Mouse (Mus musculus): ENCODE results near the gene B4galt3. TPM values are rescaled to one million over a fixed set of nuclear protein-coding genes. Genes with fewer than 3 reads are reported as not detected.

B4galt3 gene
- 28.9 and 55.0 TPM in 2 replicates for total RNA-seq (2014; rRNA removed; ENCODE audit: low replicate concordance)
- 32.6 and 34.3 TPM in 2 replicates for polyA plus RNA-seq (2015; fragmentation: Nextera tagmentation; extraction: Ambion mirVana)

DNA sequence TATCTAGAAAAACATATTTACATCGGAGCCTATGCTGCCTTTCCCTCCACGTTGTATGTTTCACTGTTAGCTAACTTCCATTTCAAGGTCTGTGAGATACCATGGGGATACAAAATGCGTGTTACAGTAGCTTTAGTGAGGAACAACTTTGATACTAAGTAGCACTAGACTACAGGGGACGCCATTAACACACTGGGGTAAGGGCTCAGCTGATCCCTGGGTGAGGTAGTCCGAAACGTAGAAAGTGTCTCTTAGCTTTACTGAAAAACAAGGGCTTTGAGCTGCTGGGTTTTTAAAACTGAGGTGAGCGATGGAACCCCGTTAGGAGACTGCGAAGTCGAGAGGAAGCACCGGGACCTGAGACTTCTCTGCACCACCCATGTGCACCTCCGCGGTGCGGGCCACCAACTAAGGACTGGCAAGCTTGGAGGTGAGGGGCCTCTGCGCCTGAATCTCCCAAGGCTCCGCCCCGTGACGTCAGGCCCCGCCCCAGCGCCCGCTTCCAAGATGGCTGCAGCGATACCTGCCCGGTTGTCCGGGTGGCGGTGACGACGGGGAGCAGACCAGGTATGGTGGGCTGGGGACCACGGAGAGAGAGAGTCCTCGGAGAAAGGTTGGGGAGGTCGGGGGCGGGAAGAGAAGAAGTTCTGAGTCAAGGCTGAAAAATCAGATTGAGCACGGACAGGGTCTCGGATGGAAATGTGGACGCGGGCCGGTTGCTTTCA lies at the start of gene B4galt3:
Gene B4galt3, plus strand, starts transcription at position 481 of the 725 bp plus-strand sequence.
- Histone ChIP-seq H3K9ac (replicated peaks; ENCODE audit: low read depth, low read length) (peak within 1 kb of the TSS; percentile 75), H3K4me2 (ENCODE audit: low read depth, low read length) (peak within 1 kb of the TSS; percentile 98), H3K4me1 (ENCODE audit: control insufficient read depth, insufficient read depth) (peaks cover 12% of the 10 kb centered on the region; the same call in 1 of the 2 replicates), H3K9me3 (replicated peaks; ENCODE audit: control insufficient read depth, low read length) (no peaks in the 10 kb centered on the region), H3K36me3 (replicated peaks; ENCODE audit: control insufficient read depth, insufficient read depth, low read length) (peaks cover 26% of the 10 kb centered on the region), H3K27ac (ENCODE audit: low read depth) (peak within 1 kb of the TSS; percentile 71), H3K27me3 (ENCODE audit: control insufficient read depth, insufficient read depth, low read length) (no peaks in the 10 kb centered on the region), H3K4me3 (ENCODE audit: low read depth, low read length) (peak within 1 kb of the TSS; percentile 94)
- ATAC-seq (ENCODE audit: insufficient read depth, low read depth), result peak; percentile 95
- WGBS, result 4% methylated on average over 36 of the region's 36 CpGs
- peak; percentile 87 for DNase-seq (ENCODE audit: low spot score)
- TF ChIP-seq EP300 (IDR thresholded peaks at IDR 0.05; ENCODE audit: low read depth) (no peak), CTCF (IDR thresholded peaks at IDR 0.05; ENCODE audit: low read depth) (no peak)

DNA sequence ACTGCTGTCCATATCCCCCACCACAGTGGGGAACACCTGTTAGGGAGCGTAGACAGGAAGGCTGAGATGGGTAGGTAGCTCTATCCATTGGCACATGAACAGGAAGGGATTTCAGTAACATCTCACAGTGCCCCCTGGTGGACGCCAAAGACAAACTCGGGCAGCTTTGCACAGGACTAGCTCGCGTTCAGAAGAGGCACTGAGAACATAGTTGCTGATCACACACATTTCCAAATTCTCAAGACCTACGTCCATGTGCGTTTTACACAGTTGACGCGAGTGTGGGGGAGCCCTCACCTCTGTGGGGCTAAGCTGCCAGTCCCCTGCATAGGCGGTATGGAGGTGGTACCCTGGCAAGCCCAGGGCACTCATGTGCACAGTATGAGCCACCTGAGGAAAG lies 49.3 kb upstream of the B4galt3 start:
- no peaks in the 10 kb centered on the region for H3K9me3 ChIP-seq (replicated peaks; ENCODE audit: control insufficient read depth, low read length)
- H3K4me3 ChIP-seq (ENCODE audit: low read depth, low read length), result peak overlapping the region; percentile 66
- ATAC-seq (ENCODE audit: insufficient read depth, low read depth) (no peak), DNase-seq (ENCODE audit: low spot score) (peak; percentile 83)
- TF ChIP-seq EP300 (IDR thresholded peaks at IDR 0.05; ENCODE audit: low read depth) (no peak), CTCF (IDR thresholded peaks at IDR 0.05; ENCODE audit: low read depth) (peak; percentile 92)
- no peak overlapping the region for H3K9ac ChIP-seq (replicated peaks; ENCODE audit: low read depth, low read length)
- H3K4me2 ChIP-seq (ENCODE audit: low read depth, low read length), result peak overlapping the region; percentile 77
- no peak overlapping the region for H3K27ac ChIP-seq (ENCODE audit: low read depth)
- peaks cover 11% of the 10 kb centered on the region for H3K4me1 ChIP-seq (ENCODE audit: control insufficient read depth, insufficient read depth)
- H3K36me3 ChIP-seq (replicated peaks; ENCODE audit: control insufficient read depth, insufficient read depth, low read length), result peaks cover 24% of the 10 kb centered on the region
- no peaks in the 10 kb centered on the region for H3K27me3 ChIP-seq (ENCODE audit: control insufficient read depth, insufficient read depth, low read length)
- 5% methylated on average over 10 of the region's 10 CpGs for WGBS

DNA sequence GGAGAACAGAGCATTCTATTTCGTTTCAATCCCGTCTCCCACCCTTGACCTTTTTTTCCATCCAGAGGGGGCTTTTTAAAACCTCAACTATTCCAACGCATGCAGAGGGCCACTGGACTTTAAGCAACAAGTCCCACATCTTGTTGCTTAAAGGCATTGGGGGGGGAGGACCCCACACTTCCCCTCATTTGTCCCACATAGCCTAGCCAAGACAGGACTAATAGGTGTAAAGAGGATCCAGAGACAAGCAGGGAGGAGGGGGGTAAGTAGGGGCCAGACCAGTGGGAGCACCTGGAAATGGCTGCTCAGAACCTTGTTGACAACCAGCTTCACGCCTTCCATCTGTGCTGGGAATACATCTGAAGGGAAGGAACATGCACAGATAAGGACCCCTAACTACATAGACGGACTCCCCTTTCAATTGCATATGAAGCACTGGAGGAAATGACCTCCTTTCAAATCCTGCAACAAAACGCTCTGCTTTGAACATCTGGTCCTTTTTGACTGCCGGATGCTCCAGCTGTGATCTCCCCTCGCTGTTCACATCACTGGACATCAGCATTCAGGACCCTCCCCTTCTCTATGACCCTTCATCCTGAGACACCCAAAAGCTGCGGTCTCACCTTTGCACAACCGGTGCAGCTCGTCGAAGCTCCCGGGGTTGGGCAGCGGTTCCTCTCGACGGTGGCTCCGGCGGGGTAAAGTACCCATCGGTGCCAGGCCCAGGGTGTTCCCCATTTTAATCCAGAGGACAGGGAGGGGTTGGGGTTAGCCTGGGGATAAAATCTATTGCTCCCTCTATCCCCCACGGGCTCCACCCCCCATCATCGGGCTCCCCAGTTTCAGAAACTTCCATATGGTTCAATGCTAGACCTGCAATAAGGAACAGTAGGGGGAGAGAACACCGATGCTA lies 48.6 kb upstream of the B4galt3 start:
- TF ChIP-seq EP300 (IDR thresholded peaks at IDR 0.05; ENCODE audit: low read depth) (no peak), CTCF (IDR thresholded peaks at IDR 0.05; ENCODE audit: low read depth) (no peak)
- peak overlapping the region; percentile 56 for H3K9ac ChIP-seq (replicated peaks; ENCODE audit: low read depth, low read length)
- ATAC-seq (ENCODE audit: insufficient read depth, low read depth) (no peak), DNase-seq (ENCODE audit: low spot score) (no peak)
- 5% methylated on average over 22 of the region's 22 CpGs for WGBS
- H3K4me3 ChIP-seq (ENCODE audit: low read depth, low read length), result peak overlapping the region; percentile 66
- peaks cover 24% of the 10 kb centered on the region for H3K36me3 ChIP-seq (replicated peaks; ENCODE audit: control insufficient read depth, insufficient read depth, low read length)
- H3K4me2 ChIP-seq (ENCODE audit: low read depth, low read length), result peak overlapping the region; percentile 77
- H3K27ac ChIP-seq (ENCODE audit: low read depth), result peak overlapping the region; percentile 15; the same call in 1 of the 2 replicates
- no peaks in the 10 kb centered on the region for H3K27me3 ChIP-seq (ENCODE audit: control insufficient read depth, insufficient read depth, low read length)
- H3K4me1 ChIP-seq (ENCODE audit: control insufficient read depth, insufficient read depth), result peaks cover 8% of the 10 kb centered on the region
- H3K9me3 ChIP-seq (replicated peaks; ENCODE audit: control insufficient read depth, low read length), result no peaks in the 10 kb centered on the region

- peaks cover 8% of the 10 kb centered on the region for H3K4me1 ChIP-seq (ENCODE audit: control insufficient read depth, insufficient read depth)
- peak; percentile 100 for DNase-seq (ENCODE audit: low spot score)
- TF ChIP-seq CTCF (IDR thresholded peaks at IDR 0.05; ENCODE audit: low read depth) (peak; percentile 79), EP300 (IDR thresholded peaks at IDR 0.05; ENCODE audit: low read depth) (no peak; the same call in 1 of the 2 replicates)
- H3K4me2 ChIP-seq (ENCODE audit: low read depth, low read length), result peak within 1 kb of the TSS; percentile 77
- H3K27ac ChIP-seq (ENCODE audit: low read depth), result peak within 1 kb of the TSS; percentile 94
- H3K4me3 ChIP-seq (ENCODE audit: low read depth, low read length), result peak within 1 kb of the TSS; percentile 66
- ATAC-seq (ENCODE audit: insufficient read depth, low read depth), result peak; percentile 97
- H3K9me3 ChIP-seq (replicated peaks; ENCODE audit: control insufficient read depth, low read length), result no peaks in the 10 kb centered on the region
- under 1% methylated on average over 28 of the region's 28 CpGs for WGBS
- H3K36me3 ChIP-seq (replicated peaks; ENCODE audit: control insufficient read depth, insufficient read depth, low read length), result peaks cover 24% of the 10 kb centered on the region
- no peaks in the 10 kb centered on the region for H3K27me3 ChIP-seq (ENCODE audit: control insufficient read depth, insufficient read depth, low read length)
- peak within 1 kb of the TSS; percentile 56 for H3K9ac ChIP-seq (replicated peaks; ENCODE audit: low read depth, low read length)
Observed at GRCm38 (mm10) chr1:171222238-171223155, 47.6 kb upstream of the B4galt3 start, which contains the start of gene Tomm40l. Tomm40l (minus strand) TSS chr1:171222514.
